Comparison of ENCODE assay signal across 9 mouse cellular contexts in the genomic region with DNA sequence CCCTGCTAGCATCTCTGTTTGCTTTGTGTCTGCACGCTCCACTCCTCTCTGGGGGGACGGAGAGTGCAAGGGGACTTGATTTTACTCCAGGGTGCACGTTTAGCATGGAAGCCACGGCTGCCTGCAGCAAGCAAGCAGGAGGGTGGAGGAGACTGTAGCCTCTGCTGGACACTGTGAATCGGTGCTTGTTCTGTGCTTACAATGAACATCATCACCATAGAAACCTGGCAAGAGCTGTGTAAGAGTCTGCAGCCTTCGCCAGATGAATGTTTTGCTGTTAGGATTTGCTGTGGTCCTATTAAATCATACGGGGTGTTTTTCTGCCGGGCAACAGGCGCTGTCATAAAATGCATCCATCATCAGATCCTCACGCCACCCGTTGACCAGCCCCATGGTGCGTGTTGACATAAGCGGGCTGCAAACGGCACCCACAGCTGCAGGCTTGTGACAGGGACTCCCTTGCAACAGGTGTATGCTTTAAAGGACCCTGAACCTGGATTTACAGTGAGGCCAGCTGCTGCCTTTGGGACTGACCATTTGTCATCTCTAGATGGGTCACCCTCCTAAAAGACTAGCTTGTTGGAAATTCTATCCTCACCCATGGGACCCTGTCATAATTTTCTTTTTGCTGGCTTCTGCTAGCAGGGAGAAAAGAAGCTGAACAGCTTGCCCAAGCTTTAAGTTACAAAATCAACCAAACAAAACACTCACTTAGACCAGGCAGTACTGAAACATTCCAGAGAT.
DNase-seq lines count a peak whose midpoint lies in the region; ATAC-seq and TF ChIP-seq lines count a peak whose summit lies in the region.
"Had no signal": no experiment of that assay in that cellular context is flagged by ENCODE, and none has a peak within 500 bp of the region (broad histone marks: within the 10 kb centered on the region; RNA-seq: fewer than 3 reads in every experiment).

No protein-coding gene starts in this region.

- peaks cover 27 to 74% of the 10 kb centered on the region in 2 experiments for H3K4me1 ChIP-seq in CH12.LX (ENCODE audit: control insufficient read depth in 1 of 2, insufficient read depth in 2 of 2)
- peaks cover 13% of the 10 kb centered on the region; the same call in 1 of the 2 replicates for H3K4me1 ChIP-seq in kidney, postnatal 0 days (replicated peaks; ENCODE audit: insufficient read depth, low read length)
- peaks cover 34% of the 10 kb centered on the region for H3K4me1 ChIP-seq in limb, embryonic 15.5 days

- no peak overlapping the region for H3K27ac ChIP-seq in CH12.LX (ENCODE audit: insufficient read depth, low read depth)
- peak overlapping the region; percentile 32; the same call in 1 of the 2 replicates for H3K27ac ChIP-seq in kidney, postnatal 0 days
- no peak overlapping the region; the same call in 1 of the 2 replicates for H3K27ac ChIP-seq in limb, embryonic 15.5 days
- H3K27ac ChIP-seq: embryonic facial prominence, embryonic 13.5 days had no signal

- H3K27me3 ChIP-seq in CH12.LX (replicated peaks), result no peaks in the 10 kb centered on the region
- H3K27me3 ChIP-seq in kidney, postnatal 0 days (ENCODE audit: insufficient read depth, low read length), result no peaks in the 10 kb centered on the region
- H3K27me3 ChIP-seq in limb, embryonic 15.5 days, result no peaks in the 10 kb centered on the region
- H3K27me3 ChIP-seq: embryonic facial prominence, embryonic 13.5 days had no signal

- in situ Hi-C loops in CH12.LX (cut with MboI; ENCODE audit: low pct_ligation_motif_present, low pct_unique_long_range_greater_than_20kb, low sequenced_read_pairs), result no loop called here

- TF ChIP-seq POLR2A in CH12.LX (IDR thresholded peaks at IDR 0.05; ENCODE audit: low read depth, low read length), result no peak

- no peak overlapping the region for H3K4me3 ChIP-seq in CH12.LX (replicated peaks in 1 of 3; ENCODE audit: low read depth in 2 of 3, low read length in 2 of 3, poor library complexity in 1 of 3)
- no peak overlapping the region for H3K4me3 ChIP-seq in kidney, postnatal 0 days (replicated peaks; ENCODE audit: low read depth, low read length)
- no peak overlapping the region for H3K4me3 ChIP-seq in limb, embryonic 15.5 days
- H3K4me3 ChIP-seq: embryonic facial prominence, embryonic 13.5 days had no signal

- ATAC-seq in kidney, postnatal 0 days (replicated peaks; ENCODE audit: low FRiP score, low read depth), result no peak
- peak; percentile 46 for ATAC-seq in limb, embryonic 15.5 days (ENCODE audit: insufficient number of reproducible peaks, low FRiP score, low TSS enrichment, low read depth)

- no peaks in the 10 kb centered on the region for H3K36me3 ChIP-seq in CH12.LX (replicated peaks in 1 of 2; ENCODE audit: control insufficient read depth in 1 of 2, insufficient read depth in 1 of 2, low read length in 1 of 2)
- no peaks in the 10 kb centered on the region for H3K36me3 ChIP-seq in kidney, postnatal 0 days (ENCODE audit: insufficient read depth, low read length)
- H3K36me3 ChIP-seq in limb, embryonic 15.5 days, result no peaks in the 10 kb centered on the region
- H3K36me3 ChIP-seq: embryonic facial prominence, embryonic 13.5 days had no signal

- no peak for TF ChIP-seq RAD21 in CH12.LX (IDR thresholded peaks at IDR 0.05; ENCODE audit: low read depth, low read length)

- TF ChIP-seq CTCF in CH12.LX (conservative IDR thresholded peaks at IDR 0.05 in 1 of 2, IDR thresholded peaks at IDR 0.05 in 1 of 2; ENCODE audit: low read depth in 2 of 2, low read length in 2 of 2), result no peak
- TF ChIP-seq CTCF in kidney, postnatal 0 days (IDR thresholded peaks at IDR 0.05; ENCODE audit: low read depth), result peak; percentile 22; the same call in 1 of the 2 replicates

- H3K79me2 ChIP-seq in CH12.LX (replicated peaks; ENCODE audit: control insufficient read depth, extremely low read depth, insufficient read depth, poor library complexity, severe bottlenecking), result no peaks in the 10 kb centered on the region

- 0 out of 2 replicates have a peak overlapping the region, but pooled peaks have one; percentile 21 for H3K9ac ChIP-seq in CH12.LX (ENCODE audit: insufficient read depth, low read depth)
- H3K9ac ChIP-seq in kidney, postnatal 0 days (ENCODE audit: low read depth, low read length), result no peak overlapping the region
- H3K9ac ChIP-seq in limb, embryonic 15.5 days, result no peak overlapping the region
- H3K9ac ChIP-seq: embryonic facial prominence, embryonic 13.5 days had no signal

- dilution Hi-C loops in CH12.LX (cut with MboI; ENCODE audit: extremely low pct_ligation_motif_present, extremely low pct_unique_long_range_greater_than_20kb, low sequenced_read_pairs), result no loop called here

- DNase-seq in embryo, embryonic 10.5 days (ENCODE audit: low spot score), result peak; percentile 26
- no peak for DNase-seq in embryo, embryonic 10 days (ENCODE audit: low spot score)
- DNase-seq in CH12.LX (ENCODE audit: extremely low read depth), result no peak
- DNase-seq in frontal cortex, postnatal 10 days (ENCODE audit: low spot score in 2 of 2), result peak; percentile 40 to 57
- DNase-seq in kidney, postnatal 0 days (ENCODE audit: low spot score), result peak; percentile 87
- DNase-seq in right cerebral cortex, postnatal 10 days (ENCODE audit: low spot score in 2 of 2), result peak; percentile 72 to 85
- DNase-seq in urinary bladder, postnatal 10 days (ENCODE audit: low spot score), result no peak

- TF ChIP-seq EP300 in CH12.LX (IDR thresholded peaks at IDR 0.05; ENCODE audit: low read length), result no peak

- peak overlapping the region; percentile 64 for H3K4me2 ChIP-seq in CH12.LX (ENCODE audit: insufficient read depth, low read depth, poor library complexity, severe bottlenecking)
- peak overlapping the region; percentile 26; the same call in 1 of the 2 replicates for H3K4me2 ChIP-seq in kidney, postnatal 0 days (ENCODE audit: low read length)
- H3K4me2 ChIP-seq in limb, embryonic 15.5 days, result peak overlapping the region; percentile 7; the same call in 1 of the 2 replicates
- H3K4me2 ChIP-seq: embryonic facial prominence, embryonic 13.5 days had no signal

- peaks cover 5% of the 10 kb centered on the region for H3K9me3 ChIP-seq in CH12.LX (replicated peaks; ENCODE audit: low read length)
- H3K9me3 ChIP-seq in kidney, postnatal 0 days (replicated peaks; ENCODE audit: low read length), result no peaks in the 10 kb centered on the region
- no peaks in the 10 kb centered on the region for H3K9me3 ChIP-seq in limb, embryonic 15.5 days
- H3K9me3 ChIP-seq: embryonic facial prominence, embryonic 13.5 days had no signal

- 28% methylated on average over 14 of the region's 14 CpGs for WGBS in kidney, postnatal 0 days
- 45% methylated on average over 14 of the region's 14 CpGs for WGBS in limb, embryonic 15.5 days

TF ChIP-seq in CH12.LX, 34 proteins besides CTCF, POLR2A, EP300 and RAD21:
- TF ChIP-seq CHD2 (IDR thresholded peaks at IDR 0.05; ENCODE audit: low read length) (no peak), SIN3A (IDR thresholded peaks at IDR 0.05; ENCODE audit: low read length) (peak; percentile 45; the same call in 1 of the 2 replicates), USF1 (IDR thresholded peaks at IDR 0.05; ENCODE audit: low read depth, low read length) (no peak), JUN (IDR thresholded peaks at IDR 0.05; ENCODE audit: insufficient read depth, low read depth, low read length) (no peak), NRF1 (IDR thresholded peaks at IDR 0.05; ENCODE audit: low read depth, low read length) (no peak), POLR2AphosphoS2 (IDR thresholded peaks at IDR 0.05; ENCODE audit: low read depth, low read length) (no peak), ZMIZ1 (IDR thresholded peaks at IDR 0.05; ENCODE audit: low read depth, low read length) (no peak), MAZ (IDR thresholded peaks at IDR 0.05; ENCODE audit: low read depth, low read length) (0 out of 2 replicates have a peak, but pooled peaks have one; percentile 1), ETS1 (conservative IDR thresholded peaks at IDR 0.05; ENCODE audit: low read depth, low read length) (peak; percentile 35; the same call in 1 of the 2 replicates)
TF ChIP-seq in CH12.LX: peak in this region for 3.

Comparison
In these comparisons a context has a peak if more than half of its experiments do, and no peak if none do; other contexts are left out.
1. DNase-seq: peak in embryo, embryonic 10.5 days (single experiment), frontal cortex, postnatal 10 days (2 of 2), kidney, postnatal 0 days (single experiment) and right cerebral cortex, postnatal 10 days (2 of 2); none in embryo, embryonic 10 days (single experiment), CH12.LX (single experiment) and urinary bladder, postnatal 10 days (single experiment).
2. H3K4me2 ChIP-seq: peak in every context shown above with its lines; median percentile 64 in CH12.LX; 26 in kidney, postnatal 0 days; 7 in limb, embryonic 15.5 days.